Mouse (Mus musculus): ENCODE data around the gene Sh3glb1.

DNA sequence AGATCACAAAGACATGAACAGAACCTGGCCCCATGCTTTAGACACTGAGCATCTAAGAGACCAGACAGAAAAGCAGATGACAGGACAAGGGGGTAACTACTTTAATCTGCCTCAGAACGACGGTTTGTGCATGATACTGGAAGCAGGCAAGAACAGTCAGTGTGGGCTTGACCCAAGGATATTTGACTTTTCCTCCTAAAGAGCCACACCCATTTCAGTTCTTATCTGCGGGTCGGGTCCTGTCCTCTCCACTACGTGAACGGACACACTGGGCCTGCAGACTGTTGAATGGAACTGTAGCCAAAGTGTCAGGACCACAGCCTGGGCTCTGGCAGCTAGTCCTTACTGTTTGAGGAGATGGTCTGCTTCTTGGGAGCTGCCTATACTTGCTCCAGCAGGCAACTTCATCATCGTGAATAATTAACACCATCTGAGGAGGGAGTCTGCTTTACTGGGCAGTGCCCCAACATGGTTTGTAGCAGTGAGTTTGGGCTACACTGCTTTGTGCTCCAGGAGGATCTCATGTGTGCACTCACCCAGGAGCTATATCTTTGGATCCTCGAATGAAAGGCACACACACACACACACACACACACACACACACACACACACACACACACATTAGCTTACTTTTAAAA, 57.8 kb downstream of the Sh3glb1 start:
- TF ChIP-seq POLR2A (IDR thresholded peaks at IDR 0.05; ENCODE audit: low read depth, low read length) (no peak), CTCF (IDR thresholded peaks at IDR 0.05; ENCODE audit: borderline replicate concordance, insufficient read depth, low read length) (no peak)

Data from embryonic fibroblast, embryonic 13.5 days (primary cell).